Mouse (Mus musculus) hindbrain, embryonic 11.5 days (tissue): ENCODE data around the gene Npepps. TPM values are rescaled to one million over a fixed set of nuclear protein-coding genes. Genes with fewer than 3 reads are reported as not detected.
A peak's percentile ranks its signal among the peaks of the same experiment; 100 is the strongest.

ENCODE experiments used
- ATAC-seq: fragments of 200-750 bp; cut with Nextera tagmentation; 2 replicates; pipeline ENCODE4 v1.8.0; 2017; ENCODE audit warnings: mild to moderate bottlenecking, moderate TSS enrichment, moderate library complexity; ENCODE audit not compliant: low FRiP score
- DNase-seq: peaks from one replicate; pipeline ENCODE4 v3.0.0-alpha.2; 2015; ENCODE audit warnings: low spot score
- H3K27ac ChIP-seq: fragments of 300-500 bp; sonication (generic); 2 replicates; pipeline ENCODE4 v1.5.1; 2014; ENCODE audit warnings: mild to moderate bottlenecking, low read depth, low read length
- H3K27me3 ChIP-seq: fragments of 300-500 bp; sonication (generic); 2 replicates; pipeline ENCODE4 v1.6.1; 2014; ENCODE audit warnings: mild to moderate bottlenecking, low read length, moderate library complexity, mixed read lengths; ENCODE audit not compliant: control insufficient read depth, insufficient read depth
- H3K36me3 ChIP-seq: fragments of 300-500 bp; sonication (generic); 2 replicates; pipeline ENCODE4 v1.6.1; 2014; ENCODE audit warnings: mild to moderate bottlenecking, low read length, moderate library complexity, mixed read lengths; ENCODE audit not compliant: control insufficient read depth, insufficient read depth
- H3K4me1 ChIP-seq: fragments of 300-500 bp; sonication (generic); replicated peaks from 2 replicates; pipeline ENCODE4 v1.6.1; 2014; ENCODE audit warnings: low read length, mixed read lengths; ENCODE audit not compliant: control insufficient read depth, insufficient read depth
- H3K4me2 ChIP-seq: fragments of 300-500 bp; sonication (generic); replicated peaks from 2 replicates; pipeline ENCODE4 v1.6.1; 2014; ENCODE audit warnings: mild to moderate bottlenecking, low read depth, low read length
- H3K4me3 ChIP-seq: fragments of 300-500 bp; sonication (generic); 2 replicates; pipeline ENCODE4 v1.5.1; 2014; ENCODE audit warnings: low read depth, low read length
- H3K9ac ChIP-seq: fragments of 300-500 bp; sonication (generic); 2 replicates; pipeline ENCODE4 v1.6.1; 2014; ENCODE audit warnings: low read depth, low read length
- H3K9me3 ChIP-seq: fragments of 300-500 bp; sonication (generic); 2 replicates; pipeline ENCODE4 v1.6.1; 2016; ENCODE audit warnings: low read length; ENCODE audit not compliant: control insufficient read depth
- WGBS: fragments of 180-500 bp; shearing (Covaris S2); extraction: QIAGEN DNeasy Blood & Tissue Kit; methylation state at CpG from one replicate; pipeline ENCODE4 v1.1.7; 2014; 5-methylcytosine and 5-hydroxymethylcytosine counted together
- polyA plus RNA-seq: library from polyadenylated mRNA; unstranded; fragments of >200 nt; fragmentation: Nextera tagmentation; extraction: Ambion mirVana; gene quantifications from 2 replicates; pipeline ENCODE4 v1.2.1, GENCODE M21; 2014

The Npepps gene
- polyA plus RNA-seq, 1 experiment from 2014 or later, result 108 TPM

DNA sequence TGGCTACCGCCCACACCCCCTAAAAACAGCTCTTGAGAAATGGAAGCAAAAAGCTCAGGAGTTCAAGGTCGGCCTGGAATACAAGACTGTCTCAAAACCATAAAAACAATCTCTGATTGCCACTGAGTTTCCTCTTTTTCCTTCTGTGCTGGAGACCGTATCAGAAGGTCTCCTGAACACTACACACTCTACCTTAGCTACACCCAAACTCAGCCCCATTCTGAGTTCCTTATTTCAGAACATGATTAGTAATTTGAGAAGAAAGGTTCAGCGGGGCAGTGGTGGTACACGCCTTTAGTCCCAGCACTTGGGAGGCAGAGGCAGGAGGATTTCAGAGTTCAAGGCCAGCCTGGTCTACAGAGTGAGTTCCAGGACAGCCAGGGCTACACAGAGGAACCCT lies 99.4 kb downstream of the Npepps start:
- H3K9ac ChIP-seq, result no peak overlapping the region
- H3K4me1 ChIP-seq, result peaks cover 3% of the 10 kb centered on the region; the same call in 1 of the 2 replicates
- no peak overlapping the region for H3K27ac ChIP-seq
- no peaks in the 10 kb centered on the region for H3K27me3 ChIP-seq
- whole genome bisulfite sequencing, result 92% methylated on average over 5 of the region's 5 CpGs
- no peak overlapping the region for H3K4me3 ChIP-seq
- no peak for DNase-seq
- no peak overlapping the region for H3K4me2 ChIP-seq
- H3K36me3 ChIP-seq, result peaks cover 35% of the 10 kb centered on the region
- ATAC-seq, result no peak
- H3K9me3 ChIP-seq, result no peaks in the 10 kb centered on the region

DNA sequence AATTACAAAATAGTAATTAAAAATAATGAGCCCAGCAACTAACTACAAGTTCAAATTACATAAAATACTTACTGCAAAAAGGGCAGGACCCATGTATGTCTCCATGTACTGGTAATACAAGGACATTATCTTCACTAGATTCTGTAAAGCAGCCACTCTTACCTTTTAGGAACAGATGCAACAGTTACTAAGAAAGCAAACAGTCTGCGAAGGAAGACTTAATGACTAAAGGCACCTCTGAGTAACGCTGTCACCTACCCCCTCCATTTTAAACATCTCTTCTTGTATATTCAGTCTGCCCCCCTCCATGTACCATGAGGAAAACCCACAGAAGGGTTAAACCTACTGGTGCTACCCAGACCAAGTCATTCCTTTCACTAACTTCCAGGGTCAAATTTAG lies 102.2 kb downstream of the Npepps start:
- Histone ChIP-seq H3K9ac (no peak overlapping the region), H3K9me3 (no peaks in the 10 kb centered on the region), H3K36me3 (peaks cover 57% of the 10 kb centered on the region)

DNA sequence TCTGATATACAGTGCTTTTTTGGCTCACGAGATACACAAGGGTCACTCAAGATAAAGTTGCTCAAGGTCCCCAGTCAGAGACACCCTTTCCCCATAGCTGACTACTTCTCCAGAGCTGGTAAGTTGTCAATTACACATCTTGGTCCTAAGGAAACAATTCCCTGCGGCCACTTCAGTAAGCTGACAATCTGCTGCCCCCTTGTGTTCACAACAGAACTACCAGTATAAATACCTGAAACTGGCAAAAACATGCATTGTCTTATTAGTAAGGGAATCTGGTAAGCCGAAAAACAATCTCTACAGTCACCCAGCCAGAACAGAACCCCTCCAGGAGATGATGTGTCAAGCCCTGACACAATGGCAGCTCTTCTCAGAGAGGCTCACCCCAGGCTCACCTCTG lies 103.6 kb downstream of the Npepps start:
- no peak overlapping the region for H3K4me2 ChIP-seq
- DNase-seq, result peak; percentile 72
- no peak overlapping the region for H3K27ac ChIP-seq
- no peak overlapping the region for H3K9ac ChIP-seq
- no peaks in the 10 kb centered on the region for H3K4me1 ChIP-seq
- no peaks in the 10 kb centered on the region for H3K9me3 ChIP-seq
- peaks cover 56% of the 10 kb centered on the region for H3K36me3 ChIP-seq
- 61% methylated on average over 3 of the region's 3 CpGs for WGBS
- H3K4me3 ChIP-seq, result no peak overlapping the region
- ATAC-seq, result no peak
- no peaks in the 10 kb centered on the region for H3K27me3 ChIP-seq

More for the DNA sequence above, 102.2 kb downstream of the Npepps start:
- Histone ChIP-seq H3K4me3 (no peak overlapping the region), H3K4me1 (no peaks in the 10 kb centered on the region), H3K27ac (no peak overlapping the region), H3K27me3 (no peaks in the 10 kb centered on the region), H3K4me2 (no peak overlapping the region)
- DNase-seq, result no peak
- ATAC-seq, result no peak
- 98% methylated on average over 2 of the region's 2 CpGs for WGBS

DNA sequence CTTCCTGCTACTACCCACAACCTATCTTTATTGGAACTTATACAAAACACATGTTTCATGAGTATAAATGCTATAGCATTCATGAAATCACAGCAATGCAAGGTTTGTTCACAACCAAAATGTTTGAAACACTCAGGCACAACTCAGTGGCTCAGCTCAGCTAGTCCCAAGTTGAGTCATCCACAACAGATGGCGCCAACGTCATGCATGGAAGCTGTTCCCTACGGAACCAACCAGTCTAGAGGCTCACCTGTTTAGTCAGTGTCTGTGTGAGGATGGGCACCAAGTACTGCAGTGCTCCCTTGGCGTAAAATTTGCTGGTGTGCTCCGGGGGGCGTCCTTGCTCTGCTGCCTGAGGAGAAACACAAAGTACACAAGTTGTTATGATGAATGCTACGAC lies 104.9 kb downstream of the Npepps start:
- peaks cover 54% of the 10 kb centered on the region for H3K36me3 ChIP-seq
- H3K4me3 ChIP-seq, result no peak overlapping the region
- no peak overlapping the region for H3K4me2 ChIP-seq
- H3K9ac ChIP-seq, result no peak overlapping the region
- H3K4me1 ChIP-seq, result no peaks in the 10 kb centered on the region
- DNase-seq, result no peak
- no peaks in the 10 kb centered on the region for H3K9me3 ChIP-seq
- H3K27me3 ChIP-seq, result no peaks in the 10 kb centered on the region
- ATAC-seq, result no peak
- 96% methylated on average over 7 of the region's 7 CpGs for WGBS
- no peak overlapping the region for H3K27ac ChIP-seq

DNA sequence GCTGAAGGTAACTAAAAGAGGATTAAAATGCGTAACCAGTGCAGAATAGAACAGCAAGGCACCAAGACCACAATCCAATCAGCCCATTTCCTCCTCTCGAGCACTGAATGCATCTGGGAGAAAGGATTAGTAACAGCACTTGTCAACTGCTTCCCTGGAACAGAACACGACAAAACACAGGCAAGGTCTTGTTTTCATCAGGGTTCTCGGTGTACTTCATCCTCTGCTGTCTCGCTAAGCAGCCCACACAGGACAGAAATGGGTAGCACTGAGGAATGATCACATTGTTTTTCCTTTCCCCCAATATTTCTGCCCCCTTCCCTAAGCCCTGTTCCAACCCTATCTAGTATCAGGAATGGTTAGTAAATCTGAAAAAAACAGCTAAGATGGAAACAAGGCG lies 120.1 kb downstream of the Npepps start:
- H3K27ac ChIP-seq, result no peak overlapping the region
- ATAC-seq (no peak), DNase-seq (no peak)
- H3K4me2 ChIP-seq, result no peak overlapping the region
- peaks cover 23% of the 10 kb centered on the region for H3K36me3 ChIP-seq
- no peaks in the 10 kb centered on the region for H3K27me3 ChIP-seq
- H3K4me3 ChIP-seq, result no peak overlapping the region
- WGBS, result 87% methylated on average over 6 of the region's 6 CpGs
- H3K4me1 ChIP-seq, result no peaks in the 10 kb centered on the region
- no peak overlapping the region for H3K9ac ChIP-seq
- no peaks in the 10 kb centered on the region for H3K9me3 ChIP-seq

DNA sequence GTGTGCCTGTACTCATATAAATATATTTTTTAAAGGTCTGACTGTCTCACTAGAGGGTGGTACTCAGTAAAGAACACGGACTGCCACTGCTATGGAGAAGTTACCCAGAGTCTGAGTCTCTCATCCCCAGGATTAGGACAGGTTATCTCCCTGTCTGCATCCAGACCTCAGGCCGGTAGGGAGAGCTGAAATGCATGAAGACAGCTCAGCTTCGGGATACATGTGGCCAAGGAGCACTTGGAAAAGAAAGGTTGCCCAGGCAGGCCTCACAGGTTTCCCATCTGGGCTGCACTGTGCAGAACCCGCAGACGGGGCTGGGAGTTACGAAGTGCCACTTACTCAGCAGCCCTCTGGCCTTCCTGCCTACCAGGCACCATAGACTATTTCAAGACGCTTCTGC lies 123.4 kb downstream of the Npepps start:
- no peaks in the 10 kb centered on the region for H3K27me3 ChIP-seq
- no peak overlapping the region for H3K4me2 ChIP-seq
- no peak overlapping the region for H3K9ac ChIP-seq
- no peaks in the 10 kb centered on the region for H3K9me3 ChIP-seq
- peaks cover 8% of the 10 kb centered on the region for H3K4me1 ChIP-seq
- H3K27ac ChIP-seq, result no peak overlapping the region
- peaks cover 5% of the 10 kb centered on the region; the same call in 1 of the 2 replicates for H3K36me3 ChIP-seq
- no peak overlapping the region for H3K4me3 ChIP-seq
- DNase-seq, result no peak
- ATAC-seq, result no peak
- WGBS, result 84% methylated on average over 7 of the region's 7 CpGs

Other genes starting within 250 kb of the Npepps start
- 5.3 and 7.0 TPM in 2 replicates for gene Lrrc46, start 239.2 kb downstream of the Npepps start, polyA plus RNA-seq
- gene Mrpl10, start 239.1 kb downstream of the Npepps start, polyA plus RNA-seq, result 79.4 and 80.3 TPM in 2 replicates
- gene Osbpl7, start 230.0 kb downstream of the Npepps start, polyA plus RNA-seq, result 4.2 and 6.1 TPM in 2 replicates
- 0.11 and 0.23 TPM in 2 replicates for gene Tbx21, start 165.3 kb downstream of the Npepps start, polyA plus RNA-seq
- gene Tbkbp1, start 129.1 kb downstream of the Npepps start, polyA plus RNA-seq, result 3.9 and 4.2 TPM in 2 replicates
- gene Kpnb1, start 92.8 kb downstream of the Npepps start, polyA plus RNA-seq, result 94.9 and 99.7 TPM in 2 replicates
- gene Mrpl45, start 35.1 kb upstream of the Npepps start, polyA plus RNA-seq, result 51.4 and 52.9 TPM in 2 replicates
- 0.46 TPM in 1 of 2 replicates, not detected in the other for gene Gpr179, start 71.4 kb upstream of the Npepps start, polyA plus RNA-seq
- 3.6 and 3.8 TPM in 2 replicates for gene Socs7, start 81.9 kb upstream of the Npepps start, polyA plus RNA-seq
- gene Arhgap23, start 134.9 kb upstream of the Npepps start, polyA plus RNA-seq, result 3.5 TPM in 2 replicates
- 0.20 TPM in 1 of 2 replicates, not detected in the other for gene 4933428G20Rik, start 219.7 kb upstream of the Npepps start, polyA plus RNA-seq